Mouse (Mus musculus) forebrain, embryonic 15.5 days (tissue): ENCODE measurements around the gene Olfr401. TPM values are rescaled to one million over a fixed set of nuclear protein-coding genes. Genes with fewer than 3 reads are reported as not detected.
"Not testable (repeated sequence)": the region's sequence is repeated elsewhere in the genome, so short reads cannot be mapped to it uniquely, and the experiment has no call there.

Experiments
- ATAC-seq: fragments of 200-750 bp; cut with Nextera tagmentation; replicated peaks from 2 replicates; pipeline ENCODE4 v1.8.0; 2017; ENCODE audit warnings: mild to moderate bottlenecking, moderate TSS enrichment, moderate library complexity
- H3K27ac ChIP-seq: fragments of 300-500 bp; sonication (generic); replicated peaks from 2 replicates; pipeline ENCODE4 v1.5.1; 2015; ENCODE audit warnings: mild to moderate bottlenecking, inconsistent platforms
- H3K27me3 ChIP-seq: fragments of 300-500 bp; sonication (generic); 2 replicates; pipeline ENCODE4 v1.6.1; 2015; ENCODE audit warnings: inconsistent platforms
- H3K36me3 ChIP-seq: fragments of 300-500 bp; sonication (generic); 2 replicates; pipeline ENCODE4 v1.6.1; 2015; ENCODE audit warnings: mild to moderate bottlenecking, inconsistent platforms
- H3K4me1 ChIP-seq: fragments of 300-500 bp; sonication (generic); 2 replicates; pipeline ENCODE4 v1.6.1; 2015; ENCODE audit warnings: inconsistent platforms
- H3K4me2 ChIP-seq: fragments of 300-500 bp; sonication (generic); replicated peaks from 2 replicates; pipeline ENCODE4 v1.6.1; 2015; ENCODE audit warnings: mild to moderate bottlenecking, inconsistent platforms
- H3K4me3 ChIP-seq: fragments of 300-500 bp; sonication (generic); 2 replicates; pipeline ENCODE4 v1.5.1; 2015; ENCODE audit warnings: mild to moderate bottlenecking, inconsistent platforms
- H3K9ac ChIP-seq: fragments of 300-500 bp; sonication (generic); replicated peaks from 2 replicates; pipeline ENCODE4 v1.6.1; 2015; ENCODE audit warnings: mild to moderate bottlenecking, inconsistent platforms
- H3K9me3 ChIP-seq: fragments of 300-500 bp; sonication (generic); 2 replicates; pipeline ENCODE4 v1.6.1; 2016; ENCODE audit warnings: inconsistent platforms
- WGBS: fragments of 180-500 bp; shearing (Covaris S2); methylation state at CpG from one replicate; pipeline ENCODE4 v1.1.7; 2015; ENCODE audit warnings: mixed read lengths; 5-methylcytosine and 5-hydroxymethylcytosine counted together
- polyA plus RNA-seq: library from polyadenylated mRNA; unstranded; fragments of >200 nt; fragmentation: Nextera tagmentation; extraction: Ambion mirVana; gene quantifications from 2 replicates; pipeline ENCODE4 v1.2.1, GENCODE M21; 2015

The Olfr401 gene
- polyA plus RNA-seq = not detected in 2 replicates

- ATAC-seq = no peak
- Histone ChIP-seq H3K4me1 (no peaks in the 10 kb centered on the region), H3K9ac (no peak within 1 kb of the TSS), H3K27ac (no peak within 1 kb of the TSS), H3K36me3 (no peaks in the 10 kb centered on the region), H3K4me3 (no peak within 1 kb of the TSS), H3K4me2 (no peak within 1 kb of the TSS), H3K27me3 (no peaks in the 10 kb centered on the region), H3K9me3 (peaks cover 36% of the 10 kb centered on the region)
Measured at GRCm38 (mm10) chr11:74113412-74113811, at the start of gene Olfr401. Olfr401 (plus strand) TSS chr11:74113712.

GRCm38 (mm10) chr11:74069655-74070054, 43.9 kb upstream of the Olfr401 start, which contains the start of gene Zfp616:
Zfp616 (plus strand) TSS chr11:74069955.
- Histone ChIP-seq H3K36me3 (no peaks in the 10 kb centered on the region), H3K9ac (no peak within 1 kb of the TSS), H3K27me3 (no peaks in the 10 kb centered on the region), H3K4me3 (no peak within 1 kb of the TSS), H3K27ac (no peak within 1 kb of the TSS), H3K9me3 (peaks cover 17% of the 10 kb centered on the region), H3K4me1 (no peaks in the 10 kb centered on the region), H3K4me2 (no peak within 1 kb of the TSS)
- WGBS = 79% methylated on average over 1 of the region's 1 CpGs
- ATAC-seq = no peak

GRCm38 (mm10) chr11:74100724-74101123, 12.8 kb upstream of the Olfr401 start:
- Histone ChIP-seq H3K27me3 (no peaks in the 10 kb centered on the region), H3K27ac (no peak overlapping the region), H3K36me3 (no peaks in the 10 kb centered on the region), H3K4me3 (no peak overlapping the region), H3K4me1 (no peaks in the 10 kb centered on the region), H3K9me3 (peaks cover 19% of the 10 kb centered on the region; the same call in 1 of the 2 replicates), H3K9ac (no peak overlapping the region), H3K4me2 (no peak overlapping the region)
- ATAC-seq = no peak
- 81% methylated on average over 2 of the region's 2 CpGs for WGBS

DNA sequence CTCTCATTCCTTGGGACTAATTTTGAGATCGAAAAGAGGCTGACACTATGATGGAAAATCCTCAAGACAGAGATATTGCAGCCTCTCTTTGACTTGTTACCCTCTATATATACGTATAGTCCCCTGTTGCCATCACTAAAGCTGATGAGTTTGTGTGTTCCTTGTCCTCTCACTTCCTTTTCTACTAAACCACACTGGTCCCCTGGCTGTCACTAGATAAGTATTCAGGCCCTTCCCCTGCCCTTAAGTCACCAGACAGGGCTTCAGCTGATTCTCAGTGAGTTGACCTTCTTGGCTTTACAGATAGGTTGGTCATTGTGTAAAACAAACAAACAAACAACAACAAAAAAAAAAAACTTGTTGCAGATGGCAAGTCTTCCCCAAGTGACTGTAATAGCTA, 12.0 kb upstream of the Olfr401 start:
- Histone ChIP-seq H3K9ac (no peak overlapping the region), H3K9me3 (peaks cover 19% of the 10 kb centered on the region; the same call in 1 of the 2 replicates), H3K4me3 (no peak overlapping the region), H3K4me2 (no peak overlapping the region), H3K27me3 (no peaks in the 10 kb centered on the region), H3K36me3 (no peaks in the 10 kb centered on the region), H3K4me1 (no peaks in the 10 kb centered on the region), H3K27ac (no peak overlapping the region)
- 50% methylated on average over 2 of the region's 2 CpGs for WGBS
- no peak for ATAC-seq

- WGBS = 46% methylated on average over 5 of the region's 5 CpGs
- Histone ChIP-seq H3K9ac (no peak overlapping the region), H3K27ac (no peak overlapping the region), H3K4me1 (no peaks in the 10 kb centered on the region), H3K27me3 (no peaks in the 10 kb centered on the region), H3K4me2 (no peak overlapping the region), H3K36me3 (no peaks in the 10 kb centered on the region), H3K4me3 (no peak overlapping the region), H3K9me3 (0 out of 2 replicates have a peak, but pooled peaks cover 14% of the 10 kb centered on the region)
- no peak for ATAC-seq
Measured at GRCm38 (mm10) chr11:74105066-74105465, 8.4 kb upstream of the Olfr401 start.

DNA sequence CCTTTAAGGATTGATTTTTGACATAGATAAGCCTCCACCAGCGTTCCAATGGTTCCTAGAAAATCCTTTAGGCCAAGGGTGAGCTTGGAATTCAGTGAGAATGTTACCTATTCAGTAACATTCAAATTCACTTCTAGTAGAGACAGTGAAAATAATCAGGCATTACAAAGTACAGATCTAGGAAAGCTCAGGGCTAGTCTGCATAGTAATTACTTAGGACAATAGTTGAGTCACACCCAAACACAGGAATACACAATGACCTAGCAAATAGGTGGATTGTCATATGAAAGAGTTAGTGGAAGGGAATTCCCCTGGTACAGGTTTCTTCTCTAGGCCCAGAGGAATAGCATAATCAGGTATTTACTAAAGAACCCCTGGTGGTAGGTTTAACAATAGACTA, 26.5 kb downstream of the Olfr401 start:
- H3K4me2 ChIP-seq, H3K4me1 ChIP-seq, H3K4me3 ChIP-seq, H3K9ac ChIP-seq, H3K27me3 ChIP-seq, H3K27ac ChIP-seq, H3K36me3 ChIP-seq, ATAC-seq: not testable (repeated sequence)
- WGBS = 26% methylated on average over 1 of the region's 1 CpGs
- H3K9me3 ChIP-seq = peaks cover 21% of the 10 kb centered on the region; the same call in 1 of the 2 replicates

DNA sequence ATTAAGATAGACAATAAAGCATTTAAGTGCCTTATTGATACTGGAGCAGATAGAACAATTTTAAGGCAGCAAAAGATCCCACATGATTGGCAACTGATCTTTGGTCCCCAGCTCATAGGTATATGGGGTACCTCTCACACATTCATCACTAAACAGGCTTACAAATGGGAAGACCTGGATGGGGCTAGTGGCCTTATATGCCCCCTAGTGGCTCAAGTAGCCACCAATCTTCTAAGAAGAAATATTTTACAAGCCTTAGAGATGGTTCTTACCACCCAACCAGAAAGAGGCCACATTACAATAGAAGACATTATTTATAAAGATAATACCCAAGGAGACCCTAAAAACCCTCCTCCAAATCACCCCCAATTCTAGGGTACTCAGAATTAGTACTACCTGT, 32.4 kb downstream of the Olfr401 start:
- Histone ChIP-seq H3K9me3 (peaks cover 35% of the 10 kb centered on the region), H3K27me3 (no peaks in the 10 kb centered on the region), H3K27ac (no peak overlapping the region), H3K36me3 (no peaks in the 10 kb centered on the region), H3K4me3 (no peak overlapping the region), H3K9ac (no peak overlapping the region), H3K4me1 (no peaks in the 10 kb centered on the region), H3K4me2 (no peak overlapping the region)
- no peak for ATAC-seq

DNA sequence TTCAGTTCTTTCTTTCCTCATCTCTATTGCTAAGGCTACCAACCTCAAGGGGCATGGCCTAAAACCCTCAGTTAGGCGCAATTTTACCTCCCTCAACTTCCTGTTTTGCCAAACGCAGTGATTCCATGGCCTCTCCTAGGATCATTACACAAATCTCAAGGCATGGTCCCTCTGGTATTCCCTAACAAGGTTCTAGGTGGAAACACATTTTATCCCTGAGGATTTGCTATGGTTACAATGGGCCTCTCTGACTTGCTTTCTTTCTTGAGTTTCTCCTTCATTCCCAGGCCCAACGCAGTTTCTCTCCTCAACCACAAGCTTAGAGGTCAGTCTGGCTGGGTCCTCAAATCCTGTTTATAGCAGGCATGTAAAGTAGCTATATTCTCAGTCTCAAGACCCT, 39.7 kb downstream of the Olfr401 start, which contains the start of gene Olfr402:
TSS of gene Olfr402 (plus strand) at position 301 of the 400 bp plus-strand sequence.
- H3K36me3 ChIP-seq = no peaks in the 10 kb centered on the region
- H3K27ac ChIP-seq = no peak within 1 kb of the TSS
- no peak for ATAC-seq
- 66% methylated on average over 3 of the region's 3 CpGs for WGBS
- H3K9me3 ChIP-seq = peaks cover 32% of the 10 kb centered on the region
- H3K4me3 ChIP-seq = no peak within 1 kb of the TSS
- no peaks in the 10 kb centered on the region for H3K4me1 ChIP-seq
- H3K4me2 ChIP-seq = no peak within 1 kb of the TSS
- no peaks in the 10 kb centered on the region for H3K27me3 ChIP-seq
- no peak within 1 kb of the TSS for H3K9ac ChIP-seq

GRCm38 (mm10) chr11:74168771-74169170, 55.3 kb downstream of the Olfr401 start:
- ATAC-seq = no peak
- Histone ChIP-seq H3K9me3 (0 out of 2 replicates have a peak, but pooled peaks cover 5% of the 10 kb centered on the region), H3K4me3 (no peak overlapping the region), H3K9ac (no peak overlapping the region), H3K4me2 (no peak overlapping the region), H3K27me3 (no peaks in the 10 kb centered on the region), H3K27ac (no peak overlapping the region), H3K36me3 (no peaks in the 10 kb centered on the region), H3K4me1 (no peaks in the 10 kb centered on the region)

Other genes starting within 250 kb of the Olfr401 start
- gene Olfr394, start 222.9 kb upstream of the Olfr401 start, polyA plus RNA-seq = not detected in 2 replicates
- not detected in 2 replicates for gene Olfr395, start 204.4 kb upstream of the Olfr401 start, polyA plus RNA-seq
- not detected in 2 replicates for gene Olfr23, start 177.0 kb upstream of the Olfr401 start, polyA plus RNA-seq
- not detected in 2 replicates for gene Olfr397, start 152.9 kb upstream of the Olfr401 start, polyA plus RNA-seq
- not detected in 2 replicates for gene Olfr398, start 123.3 kb upstream of the Olfr401 start, polyA plus RNA-seq
- not detected in 2 replicates for gene Olfr139, start 57.2 kb upstream of the Olfr401 start, polyA plus RNA-seq
- not detected in 2 replicates for gene Olfr399, start 57.1 kb upstream of the Olfr401 start, polyA plus RNA-seq
- gene Zfp616, start 43.8 kb upstream of the Olfr401 start, polyA plus RNA-seq = not detected in 2 replicates
- not detected in 2 replicates for gene Olfr402, start 39.8 kb downstream of the Olfr401 start, polyA plus RNA-seq
- not detected in 2 replicates for gene Olfr403, start 72.5 kb downstream of the Olfr401 start, polyA plus RNA-seq
- gene Olfr43, start 97.7 kb downstream of the Olfr401 start, polyA plus RNA-seq = not detected in 2 replicates
- not detected in 2 replicates for gene Olfr406, start 146.1 kb downstream of the Olfr401 start, polyA plus RNA-seq
- not detected in 2 replicates for gene Olfr59, start 170.0 kb downstream of the Olfr401 start, polyA plus RNA-seq
- not detected in 2 replicates for gene Olfr410, start 224.3 kb downstream of the Olfr401 start, polyA plus RNA-seq
- gene Olfr411, start 238.9 kb downstream of the Olfr401 start, polyA plus RNA-seq = not detected in 2 replicates
- gene Olfr412, start 248.4 kb downstream of the Olfr401 start, polyA plus RNA-seq = not detected in 2 replicates